Mouse (Mus musculus) thymus, postnatal 36 days (tissue): ENCODE results near the gene Slc27a3.

ENCODE experiments used
- DNase-seq, 2 experiments: peaks; one replicate each; pipeline ENCODE4 v3.0.0; 2022; ENCODE audit warnings: mixed read lengths in 2 of 2

Slc27a3 gene

GRCm38 (mm10) chr3:90335517-90335916 is 54.2 kb downstream of the Slc27a3 start:
- DNase-seq = no peak
